Mouse (Mus musculus) left cerebral cortex, adult 9 months (tissue): ENCODE data around the gene Wfdc1.

Experiments used
- DNase-seq, 2 experiments: peaks; one replicate each; pipeline ENCODE4 v3.0.0; 2022; ENCODE audit warnings: low spot score in 2 of 2

The Wfdc1 gene

GRCm38 (mm10) chr8:119736348-119736917 lies 70.3 kb downstream of the Wfdc1 start:
- no peak for DNase-seq

DNA sequence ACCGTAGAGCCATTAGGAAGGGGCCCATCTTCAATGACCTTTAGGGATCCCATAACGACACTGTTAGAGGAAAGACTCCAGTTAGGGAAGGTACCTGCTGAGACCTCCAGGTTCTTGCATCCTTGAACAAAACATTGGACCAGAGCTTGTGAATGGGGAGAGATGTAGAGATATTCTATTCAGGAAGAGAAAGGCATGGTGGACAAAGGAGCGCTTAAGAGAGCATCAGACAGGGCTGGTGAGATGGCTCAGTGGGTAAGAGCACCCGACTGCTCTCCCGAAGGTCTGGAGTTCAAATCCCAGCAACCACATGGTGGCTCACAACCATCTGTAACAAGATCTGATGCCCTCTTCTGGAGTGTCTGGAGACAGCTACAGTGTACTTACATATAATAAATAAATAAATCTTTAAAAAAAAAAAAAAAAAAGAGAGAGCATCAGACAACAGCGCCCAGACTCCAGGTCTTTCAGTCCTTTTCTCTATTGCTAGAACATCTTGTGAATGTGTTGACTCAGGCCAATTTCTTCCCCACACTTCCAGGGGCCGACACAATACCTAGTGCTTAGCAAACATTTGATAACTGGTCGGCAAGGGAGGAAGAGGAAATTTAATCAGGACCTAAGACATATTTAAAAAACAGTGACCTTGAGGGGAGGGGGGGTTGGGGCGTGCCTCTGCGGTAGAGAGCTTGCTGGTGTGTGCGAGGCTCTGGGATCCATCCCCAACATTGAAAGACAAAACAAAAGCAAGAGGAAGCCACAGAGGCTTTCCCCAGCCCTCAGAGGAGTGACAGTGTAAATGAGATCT lies 71.1 kb downstream of the Wfdc1 start:
- DNase-seq = no peak
